Mouse (Mus musculus): ENCODE measurements around the gene Lrrc37a.
"Not testable (repeated sequence)": the region's sequence is repeated elsewhere in the genome, so short reads cannot be mapped to it uniquely, and the experiment has no call there.

Lrrc37a gene

DNA sequence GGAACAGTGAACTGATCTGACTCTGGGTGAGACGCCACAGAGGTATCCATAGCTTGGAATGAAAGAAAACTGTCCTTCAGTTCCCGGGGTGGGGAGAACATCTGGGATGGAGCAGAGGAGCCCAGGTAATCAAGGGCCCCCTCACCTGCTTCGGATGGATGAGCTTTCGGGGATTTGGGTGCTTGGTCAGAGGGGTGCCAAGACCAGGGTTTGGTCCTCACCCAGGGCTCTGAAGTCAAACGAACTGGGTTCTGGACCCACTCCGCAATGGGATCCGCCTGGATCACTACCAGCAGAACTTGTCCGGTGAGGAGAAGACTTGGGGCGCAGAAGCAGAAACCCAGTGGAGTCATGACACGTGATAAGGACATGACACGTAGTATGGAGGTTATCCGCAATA lies at the start of gene Lrrc37a:
Gene Lrrc37a, minus strand, starts transcription at position 101 of the 400 bp plus-strand sequence.
- no peak for DNase-seq (ENCODE audit: low spot score in 2 of 2)

DNA sequence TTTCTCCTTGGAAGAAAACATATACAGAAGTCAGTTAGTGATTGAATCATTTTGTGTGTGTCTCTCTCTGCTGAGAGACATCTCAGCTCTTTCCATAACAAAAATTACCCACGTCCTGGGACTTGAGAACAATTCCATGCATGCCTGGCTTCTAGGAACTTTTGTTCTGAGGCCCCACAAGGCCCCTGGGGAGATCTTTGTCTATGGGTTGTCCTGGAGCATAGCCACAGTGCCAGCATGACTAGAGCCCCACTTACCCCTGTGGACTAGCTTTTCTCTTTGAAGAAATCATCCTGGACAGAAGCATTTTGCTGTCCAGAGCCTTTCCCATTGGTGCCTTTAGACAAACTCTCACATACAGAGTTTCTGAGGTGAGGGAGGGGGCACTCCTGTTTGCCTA lies 30.6 kb upstream of the Lrrc37a start:
- not testable (repeated sequence) for DNase-seq (ENCODE audit: low spot score in 2 of 2)

DNA sequence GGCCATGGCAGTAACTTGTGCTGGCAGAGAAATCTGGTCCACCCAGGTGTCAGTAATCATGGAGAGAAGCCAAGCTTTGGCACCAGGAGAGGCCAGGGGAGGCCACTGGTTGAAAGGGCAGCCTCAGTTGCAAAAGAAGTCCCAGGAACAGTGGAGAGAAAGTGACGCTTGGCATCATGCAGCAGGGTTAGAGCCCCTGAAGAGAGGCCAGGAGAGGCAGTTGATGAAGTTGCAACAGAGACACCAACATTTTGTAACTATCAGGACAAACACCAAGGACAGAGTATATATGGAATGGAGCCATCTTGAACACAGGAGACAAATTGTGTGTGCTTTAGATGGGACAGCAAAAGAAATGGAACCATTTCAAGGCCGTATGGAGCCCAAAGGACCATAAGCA lies 7.7 kb upstream of the Lrrc37a start:
- no peak for DNase-seq (ENCODE audit: low spot score in 2 of 2)

DNA sequence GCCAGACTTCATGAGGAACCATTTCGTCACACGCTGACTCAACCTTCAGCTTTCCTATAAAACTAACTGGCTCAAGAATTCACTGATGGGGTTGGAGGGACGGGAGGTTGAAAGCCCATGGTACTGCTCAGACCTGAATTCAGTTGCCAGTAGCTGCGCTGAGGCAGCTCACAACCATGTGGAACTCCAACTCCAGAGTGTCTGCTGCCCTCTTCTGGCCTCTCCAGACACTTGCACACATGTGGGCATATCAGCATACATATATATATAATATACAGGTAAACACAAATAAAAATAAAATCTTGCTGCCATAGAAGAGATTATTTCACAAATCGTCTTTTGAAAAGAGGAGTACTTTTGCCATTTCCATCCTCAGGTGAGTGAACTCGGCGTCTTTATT lies 40.0 kb downstream of the Lrrc37a start:
- DNase-seq (ENCODE audit: low spot score in 2 of 2): peak in 1 of 2 experiments; percentile 20

DNA sequence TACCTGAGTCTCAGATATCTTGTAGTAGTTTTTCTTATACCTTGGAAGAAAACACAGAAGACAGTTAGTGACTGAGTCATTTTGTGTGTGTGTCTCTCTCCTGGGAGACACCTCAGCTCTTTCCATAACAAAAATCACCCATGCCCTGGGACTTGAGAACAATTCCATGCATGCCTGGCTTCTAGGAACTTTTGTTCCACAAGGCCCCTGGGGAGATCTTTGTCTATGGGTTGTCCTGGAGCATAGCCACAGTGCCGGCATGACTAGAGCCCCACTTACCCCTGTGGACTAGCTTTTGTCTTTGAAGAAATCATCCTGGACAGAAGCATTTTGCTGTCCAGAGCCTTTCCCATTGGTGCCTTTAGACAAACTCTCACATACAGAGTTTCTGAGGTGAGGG lies 53.3 kb downstream of the Lrrc37a start:
- DNase-seq (ENCODE audit: low spot score in 2 of 2): not testable (repeated sequence)

DNA sequence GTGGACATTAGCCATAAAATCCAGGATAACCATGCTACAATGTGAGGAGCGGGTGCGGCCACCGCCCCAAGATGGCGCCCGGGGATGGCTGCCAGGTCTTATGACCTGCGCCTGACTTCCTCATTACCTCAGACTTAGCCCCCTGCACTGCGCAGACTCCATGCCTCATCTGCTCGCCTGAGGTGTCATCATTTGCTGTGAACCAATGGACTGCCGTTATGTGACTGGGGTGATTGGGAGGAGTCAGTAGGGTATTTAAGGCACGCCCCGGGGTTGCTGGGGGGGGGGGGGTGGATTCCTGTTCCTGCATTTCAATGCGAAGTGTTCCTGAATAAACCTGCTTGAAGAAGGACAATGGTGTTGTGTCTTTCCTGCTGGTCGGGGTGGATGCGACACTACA lies 54.7 kb downstream of the Lrrc37a start:
- not testable (repeated sequence) for DNase-seq (ENCODE audit: low spot score in 2 of 2)

DNA sequence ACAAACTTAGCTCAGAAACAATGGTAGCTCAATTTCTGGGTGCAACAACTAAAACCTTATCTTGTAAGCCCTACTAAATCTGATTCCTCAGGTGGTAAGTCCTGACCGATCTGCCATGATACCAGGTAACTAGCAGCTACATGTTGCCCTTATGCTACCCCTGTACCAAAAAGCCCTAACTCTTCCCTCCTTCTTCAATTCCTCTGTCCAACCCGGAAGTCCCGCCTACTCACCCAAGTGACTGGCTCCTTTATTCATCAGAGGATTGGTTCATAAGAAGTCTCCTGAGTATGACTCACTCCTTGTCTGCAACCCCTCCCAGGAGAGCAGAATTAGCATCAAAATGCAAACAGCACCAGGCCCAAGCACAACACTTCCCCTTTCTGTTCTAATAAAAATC lies 60.7 kb downstream of the Lrrc37a start:
- peak in 1 of 2 experiments; percentile 61 for DNase-seq (ENCODE audit: low spot score in 2 of 2)

DNA sequence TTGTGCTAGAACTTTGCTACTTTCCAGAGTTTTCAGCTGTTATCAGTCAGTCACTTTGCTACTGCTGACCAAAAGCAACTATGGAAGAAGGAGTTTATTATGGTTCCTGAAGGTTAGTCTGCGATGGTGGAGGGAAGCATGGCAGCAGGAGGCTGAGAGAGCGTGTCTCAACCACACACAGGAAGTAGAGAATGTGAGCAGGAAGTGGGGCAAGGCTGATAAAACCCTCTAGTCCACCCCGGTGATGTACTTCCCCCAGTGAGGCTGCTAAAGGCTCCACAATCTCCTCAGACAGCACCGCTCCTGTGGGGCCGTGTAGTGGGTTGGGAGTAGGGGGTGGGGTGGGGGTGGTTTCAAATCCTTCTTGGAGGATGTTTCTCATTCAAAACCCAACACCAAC lies 68.1 kb downstream of the Lrrc37a start:
- peak in 1 of 2 experiments; percentile 33 for DNase-seq (ENCODE audit: low spot score in 2 of 2)

DNA sequence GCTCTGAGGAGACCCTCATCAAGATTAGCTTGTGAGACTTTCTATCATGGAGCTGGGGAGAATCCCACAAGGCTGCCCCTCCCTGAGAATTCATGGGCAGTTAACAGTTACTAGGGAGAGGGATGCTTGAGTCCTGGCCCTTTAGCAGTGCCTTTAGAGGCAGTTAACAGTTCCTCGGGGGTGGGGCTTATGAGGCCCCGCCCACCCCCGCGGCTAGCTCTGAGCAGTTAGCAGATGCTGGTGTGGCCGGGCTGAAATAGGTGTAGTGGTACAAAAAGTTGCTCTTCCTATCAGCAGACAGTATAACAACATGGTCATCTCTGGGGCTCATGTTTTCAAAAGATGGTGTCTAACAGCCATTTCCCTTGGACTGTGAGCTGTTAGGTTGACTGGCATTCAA lies 79.4 kb downstream of the Lrrc37a start:
- DNase-seq (ENCODE audit: low spot score in 2 of 2): no peak

DNA sequence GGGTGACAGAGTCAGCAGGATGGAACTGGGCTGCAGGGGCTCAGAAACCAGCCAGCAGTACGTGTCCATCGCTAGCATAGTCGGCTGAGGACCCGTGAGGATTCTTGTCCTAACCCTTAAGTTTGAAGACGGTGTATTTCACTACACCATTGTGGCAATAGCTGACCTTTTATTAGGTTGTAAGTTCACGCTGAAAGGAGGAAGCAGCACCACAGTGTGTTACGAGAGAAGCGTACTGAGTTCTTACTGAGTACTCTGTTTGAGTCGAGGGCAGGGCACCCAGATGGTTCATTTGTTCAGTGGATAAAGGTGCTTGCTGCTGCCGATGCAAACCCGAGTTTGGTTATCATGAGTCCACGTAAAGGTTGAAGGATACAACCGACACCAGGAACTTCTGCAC lies 84.7 kb downstream of the Lrrc37a start:
- DNase-seq (ENCODE audit: low spot score in 2 of 2): no peak

DNA sequence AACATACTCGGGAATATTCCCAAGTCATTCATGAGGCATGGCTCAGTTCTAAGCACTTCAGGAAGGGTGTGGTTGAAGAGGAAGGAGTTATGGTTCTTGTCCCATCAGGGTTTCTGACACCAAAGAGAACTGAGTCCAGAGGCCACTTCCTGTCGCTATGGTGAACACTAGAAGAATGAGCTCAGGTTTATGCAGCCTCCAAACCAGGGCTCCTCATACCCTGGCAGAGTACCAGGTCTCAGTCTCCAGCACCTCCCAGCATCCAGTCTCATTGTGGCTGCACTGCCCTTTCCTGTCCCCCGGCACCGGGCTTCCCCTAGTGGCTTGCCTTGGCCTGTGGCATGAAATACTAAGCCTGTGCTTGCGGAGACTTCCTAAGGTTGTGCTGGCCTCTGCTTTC lies 85.2 kb downstream of the Lrrc37a start:
- DNase-seq (ENCODE audit: low spot score in 2 of 2): no peak

DNA sequence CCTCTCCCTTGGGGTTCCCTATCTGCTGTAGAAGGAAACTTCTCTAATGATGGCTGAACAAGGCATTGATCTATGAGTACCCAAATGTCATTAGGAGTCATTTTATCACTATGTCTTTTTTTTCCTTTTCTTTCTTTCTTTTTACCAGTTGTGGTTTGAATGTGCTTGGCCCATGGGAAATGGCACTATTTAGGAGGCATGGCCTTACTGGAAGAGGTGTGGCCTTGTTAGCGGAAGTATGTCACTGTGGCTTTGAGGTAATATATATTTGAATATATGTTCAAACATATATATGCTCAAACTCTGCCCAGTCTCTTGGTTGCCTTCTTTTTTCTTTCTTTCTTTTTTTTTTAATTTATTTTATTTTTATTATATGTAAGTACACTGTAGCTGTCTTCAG lies 90.9 kb downstream of the Lrrc37a start:
- DNase-seq (ENCODE audit: low spot score in 2 of 2): peak in 1 of 2 experiments; percentile 35

DNA sequence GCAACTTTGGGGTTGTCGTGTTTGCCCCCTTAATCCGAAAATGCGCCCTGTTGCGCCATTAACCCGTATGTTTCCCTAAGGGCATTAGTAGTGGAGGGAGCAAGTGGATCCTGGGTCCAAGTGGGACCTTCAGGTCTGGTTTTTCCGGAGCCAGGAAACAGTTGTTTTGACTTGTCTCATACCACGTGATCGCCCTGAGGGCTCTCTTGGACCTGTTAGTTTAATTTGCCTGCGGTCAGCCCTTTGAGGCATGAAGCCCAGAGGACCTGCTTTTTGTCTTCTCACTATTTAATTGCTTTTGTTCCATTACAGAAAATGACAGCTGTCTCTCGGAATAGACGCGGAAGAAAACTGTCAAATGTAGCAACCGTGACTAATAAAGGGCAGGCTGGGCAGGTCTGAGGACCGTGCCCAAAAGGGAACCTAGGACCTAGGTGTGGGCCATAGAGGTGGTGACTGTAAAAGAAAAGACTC lies 91.4 kb downstream of the Lrrc37a start:
- DNase-seq (ENCODE audit: low spot score in 2 of 2): peak; percentile 40 to 79

DNA sequence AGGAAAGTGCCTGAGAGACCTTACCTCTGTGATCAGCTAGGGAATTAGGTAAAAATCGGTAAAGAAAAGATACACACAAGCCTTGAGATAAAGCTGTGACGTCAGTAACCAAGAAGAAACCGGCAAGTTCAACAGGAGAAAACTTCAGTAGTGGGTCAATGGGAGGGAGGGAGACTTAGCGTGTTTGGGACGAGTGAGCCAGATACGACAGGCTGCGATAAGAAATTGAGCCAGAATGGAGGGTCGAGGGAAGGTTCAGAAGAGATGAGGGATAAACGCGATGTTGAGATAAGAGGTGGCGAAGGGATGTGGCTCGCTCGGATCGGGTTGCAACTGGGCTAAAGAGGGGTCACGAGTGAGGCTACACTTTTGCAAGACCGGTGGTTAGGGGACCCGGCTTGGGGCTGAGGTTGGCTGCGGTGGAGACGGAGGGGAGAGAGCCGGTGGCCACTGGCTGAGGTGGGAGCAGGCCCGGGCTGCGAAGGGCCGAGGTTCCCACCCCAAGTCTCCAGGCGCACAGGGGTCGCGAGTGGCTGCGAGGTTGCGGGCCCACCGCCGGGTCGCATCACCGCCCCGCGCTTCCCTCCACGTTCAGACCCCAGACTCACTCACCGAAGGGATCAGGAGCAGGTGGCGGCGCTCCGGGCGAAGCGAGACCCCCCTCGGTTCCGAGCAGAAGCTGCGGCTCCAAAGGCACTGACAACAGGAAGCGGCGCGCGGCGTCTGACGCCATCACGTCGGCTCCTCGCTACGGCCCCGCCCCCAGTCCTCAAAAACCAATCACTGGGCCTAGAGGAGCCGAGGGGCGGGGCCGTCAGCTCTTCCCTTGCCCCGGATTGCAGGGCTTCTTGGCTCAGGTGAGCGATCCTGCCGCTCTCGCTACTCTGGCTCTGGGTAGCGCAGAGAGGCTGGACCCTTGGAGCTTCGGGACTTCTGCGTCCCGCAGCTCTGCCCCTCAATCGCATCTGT lies 92.1 kb downstream of the Lrrc37a start, which contains the start of gene Plekhm1:
Gene Plekhm1, minus strand, starts transcription at position 707 of the 969 bp plus-strand sequence.
- peak; percentile 90 to 95 for DNase-seq (ENCODE audit: low spot score in 2 of 2)

DNA sequence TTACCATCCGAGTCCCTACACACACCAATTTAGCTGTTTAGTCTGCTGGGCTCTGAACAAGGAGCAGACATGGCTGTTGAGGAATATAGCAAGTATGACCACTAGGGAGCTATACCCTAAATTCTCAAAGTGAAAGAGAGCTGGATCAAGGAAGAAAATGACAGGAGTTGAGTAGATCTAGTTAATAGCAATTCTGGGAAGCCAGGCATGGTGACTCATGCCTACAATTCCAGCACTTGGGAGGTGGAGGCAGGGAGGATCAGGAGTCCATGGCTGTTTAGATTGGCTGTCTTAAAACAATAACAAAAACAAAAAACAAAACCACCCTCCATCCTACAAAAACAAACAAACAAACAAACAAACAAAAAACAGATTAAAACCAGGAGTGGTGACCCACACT lies 93.1 kb downstream of the Lrrc37a start:
- no peak for DNase-seq (ENCODE audit: low spot score in 2 of 2)

DNA sequence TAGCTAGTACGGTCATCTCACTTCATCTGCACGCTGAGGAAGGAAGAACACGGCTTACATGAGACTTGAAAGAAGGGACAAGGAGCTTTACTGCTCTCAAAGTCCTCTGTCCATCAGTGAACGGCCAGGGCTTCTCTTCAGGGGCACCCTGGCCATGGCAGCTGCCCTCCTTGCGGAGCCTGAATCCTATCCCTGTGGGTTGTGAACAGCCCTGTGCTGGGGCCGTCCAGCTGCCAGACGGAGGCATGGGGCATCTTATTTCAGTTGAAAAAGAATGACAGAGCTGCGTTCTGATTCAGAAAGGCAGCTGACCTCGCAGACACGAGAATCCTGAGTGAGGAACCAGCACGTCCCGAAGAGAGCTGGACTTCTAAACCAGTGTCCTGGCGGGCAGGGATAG lies 95.5 kb downstream of the Lrrc37a start:
- DNase-seq (ENCODE audit: low spot score in 2 of 2): no peak

DNA sequence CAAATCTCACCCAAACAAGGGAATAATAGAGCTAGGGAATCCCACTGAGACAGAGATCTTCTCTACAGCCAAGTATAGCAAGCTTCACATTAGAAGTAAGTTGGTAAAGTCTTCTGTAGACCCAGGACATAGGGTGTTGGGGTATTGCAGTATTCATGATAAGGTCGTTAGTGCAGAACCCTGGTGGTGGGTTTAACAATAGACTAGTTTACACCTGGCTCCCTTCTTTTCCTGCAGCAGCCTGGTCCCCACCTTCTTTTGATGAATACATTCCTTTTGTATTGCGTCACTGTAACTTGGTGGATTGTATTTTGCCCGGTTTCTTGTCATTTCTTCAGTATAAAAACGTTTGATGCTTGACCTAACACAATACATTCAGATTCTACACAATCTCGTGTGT lies 97.3 kb downstream of the Lrrc37a start:
- DNase-seq (ENCODE audit: low spot score in 2 of 2): not testable (repeated sequence)

DNA sequence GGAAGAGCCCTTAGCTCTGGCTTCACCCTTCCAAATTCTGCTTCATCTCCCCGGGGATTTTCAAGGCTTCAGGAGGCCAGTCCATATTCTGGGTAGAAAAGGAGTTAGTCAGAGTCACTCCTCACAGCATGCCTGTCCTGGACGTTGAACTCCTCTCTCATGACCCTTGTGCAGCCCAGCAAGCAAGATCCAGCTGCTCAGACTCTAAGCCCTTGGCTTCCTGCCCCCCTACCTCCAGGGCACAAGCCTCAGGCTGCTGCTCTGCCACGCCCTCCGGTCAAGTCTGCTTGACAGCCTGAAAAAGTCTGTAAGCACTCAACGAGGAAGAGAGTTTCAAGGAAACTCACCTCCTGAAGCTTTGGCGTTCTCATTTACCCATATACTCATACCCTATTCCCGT lies 97.8 kb downstream of the Lrrc37a start:
- DNase-seq (ENCODE audit: low spot score in 2 of 2): no peak

DNA sequence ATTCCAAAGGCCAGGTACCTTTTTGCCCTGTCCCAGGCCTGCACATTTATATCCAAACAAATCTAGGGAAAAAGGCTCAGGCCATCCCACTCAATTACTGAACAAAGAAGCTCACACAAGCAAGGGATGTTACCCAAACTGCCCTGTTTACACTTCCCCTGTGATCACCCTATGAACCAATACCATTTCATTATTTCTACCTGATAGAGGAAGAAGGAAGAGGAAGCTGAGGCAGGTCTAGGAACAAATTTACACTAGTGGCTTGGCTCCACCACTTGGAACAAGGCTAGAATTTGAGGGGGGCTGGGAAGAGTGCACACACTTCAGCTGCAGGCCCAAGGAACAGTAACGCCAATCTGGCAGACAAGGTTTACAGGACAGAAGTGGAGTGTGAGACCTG lies 98.6 kb downstream of the Lrrc37a start:
- no peak for DNase-seq (ENCODE audit: low spot score in 2 of 2)

DNA sequence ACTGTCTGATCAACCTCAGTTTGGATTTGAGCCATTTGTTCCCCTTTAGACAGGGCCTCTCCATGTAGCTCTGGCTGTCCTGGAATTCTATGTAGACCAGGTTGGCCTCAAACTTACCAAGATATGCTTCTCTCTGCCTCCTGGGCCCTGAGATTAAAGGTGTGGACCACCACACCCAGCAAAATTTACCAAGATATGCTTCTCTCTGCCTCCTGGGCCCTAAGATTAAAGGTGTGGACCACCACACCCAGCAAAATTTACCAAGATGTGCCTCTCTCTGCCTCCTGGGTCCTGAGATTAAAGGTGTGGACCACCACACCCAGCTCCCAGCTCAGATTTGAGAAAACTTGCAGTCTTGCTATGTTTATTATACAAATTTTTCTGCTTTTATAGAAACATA lies 99.8 kb downstream of the Lrrc37a start:
- DNase-seq (ENCODE audit: low spot score in 2 of 2): no peak

DNA sequence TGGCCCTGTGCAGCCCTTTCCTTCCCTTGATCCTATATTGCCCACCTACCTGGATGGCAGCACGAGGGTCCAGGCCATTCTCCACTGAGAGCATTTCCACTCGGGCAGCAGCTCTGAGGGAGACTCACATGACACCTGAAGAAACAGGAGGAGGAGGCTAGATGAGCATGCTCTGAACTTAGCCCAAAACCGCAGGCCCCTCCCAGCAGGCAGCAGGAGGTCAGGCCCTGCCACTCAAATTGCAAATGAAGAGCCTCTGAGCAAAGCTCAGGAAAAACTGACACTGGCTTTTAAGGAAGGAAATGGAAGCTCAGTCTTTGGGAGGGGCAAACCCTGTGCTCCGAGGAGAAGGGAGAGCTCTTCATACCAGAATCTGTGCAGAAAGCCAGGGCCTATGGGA lies 100.6 kb downstream of the Lrrc37a start:
- DNase-seq (ENCODE audit: low spot score in 2 of 2): no peak

DNA sequence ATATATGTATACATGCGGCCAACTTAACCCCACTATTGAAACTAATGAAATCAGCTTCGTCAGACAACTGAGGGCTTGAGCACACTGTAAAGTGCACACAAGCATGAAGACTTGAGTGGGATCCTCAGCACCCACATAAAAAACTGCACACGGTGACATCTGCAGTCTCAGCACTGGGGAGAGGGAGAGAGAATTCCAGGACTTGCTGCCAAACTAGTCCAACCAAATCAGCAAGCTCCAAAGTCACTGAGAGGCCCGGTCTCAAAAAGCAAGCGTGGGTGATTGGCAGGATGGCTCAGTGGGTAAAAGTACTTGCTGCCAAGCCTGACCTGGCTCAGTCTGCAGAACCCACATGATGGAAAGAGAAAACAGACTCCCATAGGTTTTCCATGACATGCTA lies 101.7 kb downstream of the Lrrc37a start:
- DNase-seq (ENCODE audit: low spot score in 2 of 2): no peak

DNA sequence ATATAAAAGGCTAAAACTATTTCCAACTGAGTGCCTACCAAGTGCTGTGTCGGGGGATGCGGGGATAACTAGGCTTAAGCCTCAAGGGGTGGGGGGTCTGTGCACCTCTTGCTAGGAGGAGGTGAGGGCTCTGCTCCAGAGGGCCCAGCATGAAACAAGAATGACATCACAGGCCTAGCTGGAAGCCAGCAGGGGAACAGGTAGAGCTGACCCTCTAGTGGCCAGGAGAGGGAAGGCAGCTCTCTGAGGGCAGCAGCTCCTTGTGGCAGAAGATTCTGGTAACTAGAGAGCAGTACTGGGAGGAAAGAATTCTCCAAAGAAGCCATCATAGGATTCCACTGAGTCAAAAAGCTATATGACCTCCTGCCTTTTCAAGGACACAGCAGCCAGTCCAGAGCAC lies 102.2 kb downstream of the Lrrc37a start:
- peak; percentile 39 to 61 for DNase-seq (ENCODE audit: low spot score in 2 of 2)
